Mouse (Mus musculus) kidney, adult 11 months (tissue): Measurements from ENCODE around the gene Nrxn2.

Experiments
- DNase-seq: peaks from one replicate; pipeline ENCODE4 v3.0.0; 2022

Nrxn2 gene

DNA sequence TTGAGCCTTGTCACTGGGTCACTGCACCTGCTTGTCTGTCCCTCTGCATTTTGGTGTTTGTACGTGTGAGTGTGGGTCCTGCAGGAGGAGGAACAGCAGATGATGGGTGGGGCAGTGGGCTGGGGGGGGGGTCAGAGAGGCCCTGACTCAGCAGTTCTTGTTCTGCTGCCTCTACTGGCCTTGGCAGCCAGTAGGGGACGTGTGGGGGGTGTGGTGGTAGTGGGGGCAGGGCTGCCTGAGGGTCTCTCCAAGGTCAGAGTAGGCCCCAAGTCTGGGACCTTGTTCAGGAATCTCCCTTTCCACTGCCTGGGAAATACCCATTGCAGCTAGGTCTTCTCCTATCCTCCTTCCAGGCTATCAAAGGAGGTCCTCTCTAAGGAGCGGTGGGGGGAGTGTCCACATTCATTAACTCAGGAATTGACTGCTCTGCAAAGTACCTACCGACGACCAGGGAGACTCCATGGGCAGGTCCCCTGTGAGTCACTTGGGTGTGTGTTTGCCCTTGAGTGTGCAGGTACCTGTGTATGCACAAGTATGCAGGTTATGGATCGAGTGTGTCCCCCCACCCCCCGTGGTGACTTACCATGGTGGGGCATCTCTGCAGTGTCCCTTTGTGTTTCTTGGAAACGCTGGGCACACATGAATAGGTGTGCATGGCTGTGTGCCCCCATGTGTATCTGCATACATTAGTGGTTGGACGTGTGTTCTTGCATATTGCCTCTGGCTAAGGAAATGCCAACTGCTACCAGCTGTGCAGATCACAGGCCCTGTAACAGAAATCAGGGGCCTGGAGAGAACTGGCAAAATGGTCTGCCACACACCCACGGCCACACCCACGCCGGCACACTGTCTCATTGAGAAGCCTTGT lies 1.4 kb upstream of the Nrxn2 start:
- DNase-seq: peak; percentile 20

DNA sequence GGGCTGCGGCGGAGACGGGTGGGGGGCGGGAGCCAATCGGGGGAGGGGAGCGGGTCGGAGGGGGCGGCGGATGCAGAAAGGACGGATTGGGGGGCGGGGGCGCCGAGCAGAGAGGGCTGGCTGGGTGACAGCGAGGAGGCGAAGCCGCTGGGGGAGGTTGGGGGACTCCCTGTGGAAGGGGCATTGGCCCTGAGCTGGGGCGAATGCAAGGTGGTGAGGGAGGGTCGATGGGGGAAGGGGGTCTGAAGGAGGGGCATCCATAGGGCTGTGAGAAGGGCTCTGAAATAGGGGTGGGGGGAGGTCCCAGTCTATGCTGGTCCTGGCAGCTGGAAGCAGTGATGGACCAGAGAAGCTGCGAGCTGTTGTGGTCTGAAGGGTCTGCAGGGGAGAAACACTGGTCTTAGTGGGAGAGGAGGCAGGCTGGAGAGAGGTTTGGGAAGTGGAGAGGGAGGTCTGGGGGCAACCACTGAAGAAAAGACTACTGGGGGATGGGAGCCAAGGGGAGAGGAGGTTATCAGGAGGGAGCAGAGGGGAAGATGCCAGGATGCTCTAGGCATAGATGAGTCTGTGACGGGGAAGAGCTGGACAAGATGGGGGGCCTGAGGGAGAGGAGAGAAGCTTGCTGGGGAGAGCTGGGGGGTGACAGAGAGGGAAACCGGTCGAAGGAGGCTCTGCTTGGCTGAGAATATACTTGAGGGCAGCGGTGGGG lies 607 bp downstream of the Nrxn2 start:
- no peak for DNase-seq

DNA sequence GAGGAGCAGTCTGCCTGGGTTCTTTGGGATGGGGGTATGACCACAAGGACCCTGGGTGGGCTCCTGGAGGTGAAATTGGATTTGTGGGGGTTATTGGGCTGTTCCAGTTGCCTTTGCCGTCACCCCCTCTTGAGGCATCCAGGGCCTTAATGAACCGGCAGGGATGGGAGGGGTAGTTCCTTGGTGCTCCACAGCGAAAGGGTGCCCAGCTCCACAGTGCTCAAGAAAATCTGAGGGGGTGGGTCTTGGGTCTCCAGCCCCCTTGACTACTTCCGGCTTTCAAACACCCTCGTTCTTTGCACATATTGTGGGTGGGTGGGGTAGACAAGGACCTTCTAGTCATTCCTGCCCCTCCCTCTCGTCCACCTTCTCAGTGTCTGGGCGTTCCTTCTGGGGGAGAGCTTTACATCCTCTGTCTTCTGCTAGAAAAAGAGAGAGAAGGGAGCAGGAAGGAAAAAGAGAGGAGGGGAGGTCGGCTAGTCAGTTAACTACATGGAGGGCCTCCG lies 1.3 kb downstream of the Nrxn2 start:
- no peak for DNase-seq

DNA sequence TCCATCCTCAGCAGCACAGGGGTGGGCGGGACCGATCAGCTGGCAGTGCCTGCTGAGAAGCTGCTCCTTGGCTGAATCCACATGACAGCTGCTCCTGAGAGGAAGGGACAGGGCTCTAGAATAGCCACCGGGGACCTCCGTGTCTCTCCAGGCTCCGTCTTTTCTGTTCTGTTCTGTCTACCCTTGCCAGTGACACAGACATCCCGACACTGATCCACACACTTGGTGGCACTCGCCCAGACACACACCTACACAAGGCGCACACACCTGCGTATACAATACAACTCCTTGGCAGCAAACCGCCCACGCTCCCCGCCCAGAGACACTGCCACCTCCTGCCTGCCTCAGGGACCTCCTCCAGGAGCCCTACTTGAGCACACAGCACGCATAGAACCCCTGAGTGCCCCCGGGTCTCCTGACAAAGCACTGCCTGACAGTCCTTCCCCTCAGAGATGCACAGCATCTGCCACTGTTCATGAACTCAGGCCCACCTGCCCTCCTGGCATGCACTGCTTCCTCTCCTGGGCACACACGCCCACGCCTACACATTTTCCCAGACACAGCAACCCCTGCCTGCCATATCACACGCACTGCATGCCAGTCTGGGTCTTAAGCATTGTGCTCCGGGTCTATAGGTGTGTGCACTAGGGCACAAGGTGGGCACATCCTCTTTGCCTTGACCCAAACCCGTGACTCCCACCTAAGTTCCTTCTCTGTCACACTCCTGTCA lies 2.1 kb downstream of the Nrxn2 start:
- no peak for DNase-seq

DNA sequence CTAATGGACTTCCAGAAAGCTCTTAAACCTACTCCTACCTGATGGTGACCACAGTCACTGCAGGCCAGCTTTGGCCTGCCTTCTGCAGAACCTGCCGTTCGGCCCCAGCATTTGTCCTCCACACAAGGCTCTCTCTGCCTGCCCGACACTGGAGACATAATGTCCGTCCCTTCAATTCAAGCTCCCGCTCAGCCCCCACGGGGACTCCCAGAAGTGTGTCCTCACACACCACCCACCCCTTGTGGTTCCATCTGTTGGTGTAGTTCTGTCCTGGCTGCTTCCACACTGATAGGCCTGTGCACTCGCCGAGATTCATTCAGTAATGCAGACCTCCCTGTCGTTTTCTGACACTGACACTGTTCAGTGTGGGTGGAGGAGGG lies 2.7 kb downstream of the Nrxn2 start:
- DNase-seq: no peak

DNA sequence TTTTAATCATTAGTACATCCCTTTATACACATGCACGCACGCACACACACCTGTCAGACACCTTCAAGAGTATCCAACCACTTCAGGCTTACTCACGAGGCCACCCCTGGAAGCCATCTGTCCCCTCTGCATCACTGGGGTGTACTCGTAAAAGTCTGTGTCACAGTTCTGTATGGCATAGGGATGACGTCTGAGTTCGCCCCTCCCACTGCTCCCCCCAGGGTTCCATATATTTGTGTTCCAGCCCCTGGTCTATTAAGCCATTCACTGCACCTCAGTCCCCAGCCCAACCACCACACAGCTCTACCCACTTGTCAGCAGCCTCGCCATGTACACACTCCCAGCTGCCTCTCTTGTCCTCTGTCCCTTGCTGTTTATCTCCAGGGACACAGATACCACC lies 3.5 kb downstream of the Nrxn2 start:
- DNase-seq: no peak

DNA sequence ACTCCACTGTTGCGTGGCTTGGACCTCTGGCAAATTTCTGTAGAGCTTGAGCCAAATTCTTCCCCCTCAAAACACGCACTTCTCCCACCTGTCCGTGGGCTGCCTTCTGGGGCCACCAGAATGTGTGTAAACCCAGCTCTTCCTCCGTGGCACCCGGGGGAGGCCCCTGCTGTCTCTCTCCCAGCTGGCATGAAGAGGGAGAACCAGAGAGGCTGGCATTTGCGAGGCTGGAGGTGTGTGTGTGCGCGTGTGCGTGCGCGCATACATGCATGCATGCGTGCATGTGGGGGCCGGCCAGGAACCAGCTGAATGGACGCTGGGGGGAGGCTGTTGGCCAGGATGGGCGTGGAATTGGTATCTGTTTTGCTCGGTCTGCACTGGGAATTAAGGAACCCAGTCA lies 4.7 kb downstream of the Nrxn2 start:
- DNase-seq: no peak

DNA sequence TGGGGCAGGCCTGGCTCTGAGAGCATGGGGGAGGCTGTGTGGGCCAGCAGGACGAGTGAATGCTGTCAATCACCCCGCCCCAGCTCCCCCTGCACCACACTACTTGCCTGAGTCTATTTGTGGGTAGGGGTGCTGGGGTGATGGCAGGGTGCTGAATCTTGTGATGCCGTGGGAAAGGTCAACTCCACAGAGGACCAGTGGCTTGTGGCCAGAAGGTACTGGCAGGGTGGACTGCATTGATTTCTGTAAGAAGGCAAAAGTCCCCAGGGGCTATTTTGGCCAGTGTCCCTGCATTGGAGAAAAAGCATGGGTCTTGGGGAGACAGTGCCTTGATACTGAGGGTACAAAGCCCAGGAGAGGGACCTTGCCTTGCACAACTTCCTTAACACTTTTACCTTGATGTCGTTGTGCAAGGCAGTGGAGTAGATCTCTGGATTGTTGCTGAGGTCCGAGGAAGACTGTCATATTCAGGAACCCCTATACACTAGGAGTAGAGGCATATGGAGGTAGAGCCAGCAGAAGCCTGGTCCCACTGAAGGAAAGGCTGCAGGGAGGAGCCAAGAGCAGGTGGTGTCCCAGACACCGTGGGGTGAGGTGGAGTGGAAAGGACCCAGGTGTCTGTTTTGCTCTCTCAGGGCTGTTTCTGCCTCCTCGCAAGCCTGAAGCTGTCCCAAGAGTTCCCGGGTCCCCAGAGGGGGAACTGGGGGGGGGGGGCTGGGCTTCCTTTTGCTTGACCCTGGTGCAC lies 5.8 kb downstream of the Nrxn2 start:
- no peak for DNase-seq

DNA sequence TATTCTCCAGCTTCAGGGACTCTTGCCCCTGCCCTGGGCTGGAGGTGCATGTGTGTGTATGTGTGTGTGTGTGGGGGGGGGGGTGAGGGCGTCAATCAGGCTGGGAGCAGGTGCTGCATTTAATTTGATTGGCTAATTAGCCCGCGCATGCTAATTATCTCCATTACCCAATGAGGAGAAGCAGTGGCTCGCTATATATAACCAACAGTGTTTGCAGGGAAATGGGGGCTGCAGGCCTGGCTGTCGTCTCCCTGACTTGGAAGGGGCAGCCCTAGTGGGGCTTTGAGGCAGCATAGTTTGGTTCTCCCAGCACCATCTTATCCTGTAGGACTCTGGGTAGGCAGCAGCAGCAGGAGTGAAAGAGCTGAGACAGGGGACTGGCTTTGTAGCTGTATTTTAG lies 7.1 kb downstream of the Nrxn2 start:
- no peak for DNase-seq

DNA sequence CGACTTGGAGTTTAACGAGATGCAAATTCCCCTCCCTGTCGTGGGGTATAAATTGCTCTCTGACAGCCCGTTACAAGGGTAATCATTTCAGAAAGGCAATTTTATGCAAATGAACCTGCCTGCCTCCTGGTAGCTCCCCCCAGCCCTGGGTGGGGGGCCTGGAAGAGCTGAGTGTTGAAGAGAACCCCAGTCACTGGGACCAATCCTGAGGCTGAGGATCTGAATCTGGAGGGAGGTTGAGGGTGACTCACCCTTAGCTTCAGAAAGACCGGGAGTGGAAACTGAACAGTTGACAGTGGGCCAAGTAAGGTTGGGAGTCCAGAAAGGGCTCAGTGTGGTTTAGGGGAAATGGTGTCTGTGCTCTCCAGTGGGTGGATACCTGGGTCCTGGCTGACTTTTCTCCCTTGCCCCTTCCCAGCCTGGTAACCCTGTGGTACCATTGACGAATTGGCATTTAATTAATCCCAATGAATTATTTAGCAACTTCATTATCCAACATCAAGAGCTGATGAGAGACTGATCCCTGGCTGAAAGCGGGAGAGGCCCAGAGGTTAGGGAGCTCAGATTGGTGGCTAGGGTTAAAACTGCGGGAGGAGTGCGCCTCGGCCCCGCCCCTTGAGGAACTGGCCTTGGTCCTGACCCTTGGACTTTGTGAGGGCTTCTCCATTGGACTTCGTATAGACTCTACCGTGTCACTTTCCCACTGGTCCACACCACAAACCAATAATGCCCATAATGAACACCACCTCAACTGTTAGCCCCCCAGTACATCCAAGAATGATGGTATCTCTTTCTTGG lies 8.4 kb downstream of the Nrxn2 start:
- peak; percentile 21 for DNase-seq

DNA sequence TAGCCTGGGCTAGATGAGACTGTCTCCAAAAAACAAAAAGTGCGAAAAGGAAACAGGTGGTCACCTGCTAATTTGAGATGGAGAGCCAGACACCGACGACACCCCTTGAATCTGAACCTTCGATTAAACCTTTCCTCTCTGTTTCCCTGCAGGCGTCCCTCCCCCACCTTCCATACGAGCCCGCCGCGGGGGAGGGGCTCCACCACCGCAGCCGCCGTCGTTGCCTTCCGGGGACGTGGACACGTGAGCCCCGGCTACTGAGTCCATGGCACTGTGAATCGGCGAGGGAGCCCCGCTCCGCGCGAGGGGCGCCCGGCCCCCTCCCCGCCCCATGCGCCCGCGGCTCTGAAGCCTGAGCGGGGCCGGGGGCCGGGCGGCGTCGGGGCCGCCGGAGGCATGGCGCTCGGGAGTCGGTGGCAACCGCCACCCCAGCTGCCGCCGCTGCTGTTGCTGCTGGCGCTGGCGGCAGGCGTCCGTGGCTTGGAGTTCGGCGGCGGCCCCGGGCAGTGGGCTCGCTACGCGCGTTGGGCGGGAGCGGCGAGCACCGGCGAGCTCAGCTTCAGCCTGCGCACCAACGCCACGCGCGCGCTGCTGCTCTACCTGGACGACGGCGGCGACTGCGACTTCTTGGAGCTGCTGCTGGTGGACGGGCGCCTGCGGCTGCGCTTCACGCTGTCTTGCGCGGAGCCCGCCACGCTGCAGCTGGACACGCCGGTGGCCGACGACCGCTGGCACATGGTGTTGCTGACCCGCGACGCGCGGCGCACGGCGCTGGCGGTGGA lies 9.3 kb downstream of the Nrxn2 start:
- no peak for DNase-seq

DNA sequence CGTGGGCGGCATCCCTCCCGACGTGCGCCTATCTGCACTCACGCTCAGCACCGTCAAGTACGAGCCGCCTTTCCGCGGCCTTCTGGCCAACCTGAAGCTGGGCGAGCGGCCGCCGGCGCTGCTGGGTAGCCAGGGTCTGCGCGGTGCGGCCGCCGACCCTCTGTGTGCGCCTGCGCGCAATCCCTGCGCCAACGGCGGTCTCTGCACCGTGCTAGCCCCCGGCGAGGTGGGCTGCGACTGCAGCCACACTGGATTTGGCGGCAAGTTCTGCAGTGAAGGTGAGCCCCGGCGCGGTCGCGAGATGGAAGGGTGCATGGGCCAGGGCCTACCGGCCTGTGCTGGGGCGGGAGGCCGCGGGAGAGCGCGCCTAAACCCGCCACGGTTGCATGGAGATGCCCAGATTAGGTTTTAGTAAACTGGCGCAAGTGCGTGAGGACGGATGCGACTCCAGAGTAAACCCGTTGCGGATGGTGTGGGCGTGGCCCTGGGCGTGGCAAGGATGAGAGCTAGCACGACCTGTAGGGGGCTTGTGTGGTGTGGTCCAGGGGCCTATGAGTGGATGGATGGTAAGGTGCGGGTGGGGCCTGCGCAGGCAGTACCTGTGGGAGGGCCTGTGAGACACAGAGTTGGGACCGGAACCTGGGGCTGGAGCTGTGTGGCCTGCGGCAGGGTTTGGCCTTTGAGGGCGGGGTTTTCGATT lies 10.1 kb downstream of the Nrxn2 start:
- DNase-seq: no peak

DNA sequence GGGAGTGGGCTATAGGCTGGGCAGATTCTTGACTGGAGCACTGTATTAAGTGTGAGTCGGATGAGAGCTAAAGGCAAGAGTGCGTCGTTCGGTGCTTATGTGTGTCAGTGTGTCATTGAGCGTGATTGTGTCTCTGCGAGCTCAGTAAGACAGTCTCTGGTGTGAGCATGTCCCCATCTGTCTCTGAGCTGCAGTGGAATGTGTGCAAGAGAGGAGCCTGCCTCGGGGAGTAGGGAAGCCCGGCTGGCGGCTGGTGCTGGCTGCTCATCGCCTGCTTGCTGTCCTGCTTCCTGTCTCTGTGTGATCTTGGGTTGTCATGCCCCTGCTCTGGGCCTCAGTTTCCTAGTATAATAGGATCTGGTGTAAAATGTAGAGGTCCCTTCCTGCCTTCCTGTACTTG lies 24.5 kb downstream of the Nrxn2 start:
- no peak for DNase-seq

DNA sequence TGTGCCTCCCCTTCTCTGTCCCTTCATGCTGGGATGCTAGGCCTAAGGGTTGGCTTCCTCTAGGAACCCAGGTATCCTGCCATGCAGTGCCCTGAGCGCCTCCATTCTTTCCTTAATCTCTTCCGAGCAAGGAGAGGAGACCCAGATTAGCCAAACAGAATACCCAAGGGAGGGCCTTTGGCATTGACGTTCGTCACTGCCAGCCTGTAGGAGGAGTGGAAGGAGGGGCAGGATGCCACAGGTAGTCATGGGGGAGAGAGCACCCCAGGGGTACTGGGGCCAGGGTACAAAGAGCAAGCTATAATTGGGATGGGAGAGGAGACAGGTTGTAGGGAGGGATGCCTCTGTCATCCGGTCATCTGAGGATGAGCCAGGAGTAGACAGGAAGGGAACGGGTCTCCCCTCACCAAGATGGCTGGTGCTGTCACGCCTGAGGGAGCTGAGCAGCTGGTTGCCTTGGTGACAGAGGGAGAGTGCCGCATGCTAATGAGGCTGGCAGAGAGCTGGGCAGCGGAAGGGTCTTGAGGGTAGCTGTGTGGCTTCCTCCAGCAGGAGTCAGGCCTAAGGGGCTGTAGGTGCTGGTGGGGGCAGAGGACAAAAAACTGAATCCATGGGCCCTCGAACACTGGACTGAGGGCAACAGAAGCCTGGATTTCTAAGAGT lies 27.4 kb downstream of the Nrxn2 start:
- DNase-seq: no peak

DNA sequence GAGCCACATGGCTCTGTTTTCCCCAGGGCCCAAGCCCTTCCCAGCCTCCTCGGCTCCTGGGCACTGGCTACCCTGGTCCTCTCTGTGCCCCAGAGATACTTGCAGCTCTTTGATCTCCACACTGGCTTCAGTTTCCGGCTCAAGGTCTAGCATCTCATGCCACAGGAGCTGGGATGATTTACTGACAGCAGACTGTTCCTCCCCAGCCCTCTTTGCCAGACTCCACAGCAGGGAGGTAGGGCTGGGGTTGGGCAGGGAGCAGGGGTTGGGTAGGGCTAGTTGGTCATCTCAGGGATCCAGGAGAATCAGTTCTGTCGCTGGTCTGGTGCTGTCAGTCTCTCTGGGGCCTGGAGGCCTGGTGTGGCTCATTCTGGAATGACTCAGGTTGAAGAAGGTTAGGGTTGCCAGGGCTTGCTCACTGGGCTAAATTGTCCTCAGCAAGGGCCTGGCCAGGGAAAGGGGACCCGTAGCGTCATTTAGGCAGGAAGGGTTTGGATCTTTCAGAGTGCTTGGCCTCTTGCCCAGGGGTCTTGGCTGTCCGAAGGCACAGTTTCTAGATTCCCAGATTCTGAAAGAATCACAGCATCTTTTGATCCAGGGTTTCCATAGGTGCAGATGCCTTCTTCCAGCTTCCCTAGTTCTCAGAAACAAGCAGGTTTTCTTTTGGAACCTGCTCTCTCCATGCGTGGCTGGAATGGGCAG lies 28.4 kb downstream of the Nrxn2 start:
- no peak for DNase-seq

DNA sequence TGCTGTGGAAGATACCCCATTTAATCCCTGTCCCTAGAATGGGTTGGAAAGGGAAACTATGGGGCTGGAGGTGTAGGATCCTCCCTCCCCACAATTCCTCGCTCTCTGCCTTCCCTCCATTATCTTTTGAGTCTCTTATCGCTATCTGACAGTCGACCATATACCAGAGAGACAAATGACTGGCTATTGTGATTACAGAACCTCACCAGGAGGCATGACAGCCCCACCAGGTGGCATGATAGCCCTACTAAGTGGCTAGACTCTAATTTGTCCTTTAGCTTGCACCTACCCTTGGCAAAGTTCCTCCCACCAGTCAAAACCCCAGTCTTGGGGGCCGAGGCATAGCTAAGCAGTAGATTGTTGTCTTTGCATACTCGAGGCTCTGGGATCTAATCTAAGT lies 30.2 kb downstream of the Nrxn2 start:
- DNase-seq: no peak

DNA sequence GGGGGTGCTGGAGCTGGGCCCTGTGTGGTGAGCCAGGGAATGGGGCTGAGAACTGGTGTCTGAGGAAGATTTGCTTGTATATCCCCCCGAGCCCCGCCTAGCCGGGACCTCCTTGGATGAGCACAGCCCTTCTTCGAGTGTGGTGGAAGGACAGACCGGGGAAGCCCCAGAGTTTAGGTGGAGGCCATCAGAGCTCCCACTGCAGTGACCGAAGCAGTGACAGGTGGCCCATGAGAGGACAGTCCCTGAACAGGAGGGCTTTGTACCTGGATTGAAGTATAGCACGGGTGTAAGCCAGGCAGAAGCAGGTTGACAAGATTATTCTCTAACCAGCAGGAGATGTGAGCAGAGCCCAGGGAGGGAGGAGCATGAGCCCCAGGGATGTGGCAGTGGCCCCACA lies 31.3 kb downstream of the Nrxn2 start:
- DNase-seq: no peak

DNA sequence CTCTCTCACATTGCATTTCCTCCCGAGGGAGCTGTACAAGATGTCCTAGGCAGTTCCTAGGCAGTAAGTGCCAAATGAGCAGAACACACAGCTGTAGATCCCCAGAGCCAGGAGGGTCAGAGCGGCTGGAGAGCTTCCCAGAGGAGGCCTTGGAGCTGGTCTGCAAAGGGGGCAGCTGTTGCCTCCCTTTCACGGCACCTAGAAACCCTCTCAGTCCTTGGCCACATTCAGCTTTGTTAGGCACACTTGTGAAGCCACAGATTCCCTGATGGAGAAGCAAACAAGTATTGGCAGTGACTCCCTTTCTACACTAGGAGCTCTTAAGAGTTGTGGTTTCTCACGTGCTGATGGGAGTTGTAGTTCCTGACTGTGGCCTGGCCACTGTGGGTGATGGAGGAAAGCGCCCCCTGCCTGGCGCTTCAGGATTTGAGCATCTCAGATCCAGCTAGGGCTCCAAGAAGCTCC lies 33.5 kb downstream of the Nrxn2 start:
- peak; percentile 78 for DNase-seq

DNA sequence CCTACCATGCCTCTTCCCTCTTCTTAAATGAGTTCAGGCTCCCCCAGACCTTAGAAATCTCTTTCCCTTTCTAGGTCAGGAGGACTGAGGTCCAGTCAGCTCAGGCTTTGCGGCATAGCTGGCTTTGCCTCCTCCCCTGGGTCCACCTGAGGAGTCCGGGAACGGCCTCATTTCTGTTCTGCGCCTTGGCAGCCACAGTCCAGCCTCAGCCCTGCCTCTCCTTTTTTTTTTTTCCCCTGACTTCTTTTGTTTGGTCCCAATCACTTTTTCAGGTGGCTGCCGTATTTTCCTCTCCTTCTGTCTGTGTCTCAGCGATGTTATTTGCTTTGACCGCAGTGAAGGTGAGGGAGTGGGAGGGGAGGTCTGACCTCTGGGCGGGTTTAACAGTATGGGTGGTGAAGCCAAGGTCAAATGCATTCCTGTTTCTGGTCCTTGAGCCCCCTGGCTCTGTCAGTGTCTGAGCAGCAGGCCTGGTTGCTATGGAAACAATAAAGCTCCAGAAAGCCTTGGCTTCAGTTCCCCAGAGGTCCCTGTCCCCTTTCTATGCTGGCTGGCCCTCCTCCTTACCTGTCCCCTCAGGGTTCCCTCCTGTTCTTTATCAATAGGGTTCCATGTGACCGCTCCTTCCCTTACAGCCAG lies 34.3 kb downstream of the Nrxn2 start:
- DNase-seq: no peak
